Mouse (Mus musculus): ENCODE results near the gene Slc33a1.

Gene Slc33a1

DNA sequence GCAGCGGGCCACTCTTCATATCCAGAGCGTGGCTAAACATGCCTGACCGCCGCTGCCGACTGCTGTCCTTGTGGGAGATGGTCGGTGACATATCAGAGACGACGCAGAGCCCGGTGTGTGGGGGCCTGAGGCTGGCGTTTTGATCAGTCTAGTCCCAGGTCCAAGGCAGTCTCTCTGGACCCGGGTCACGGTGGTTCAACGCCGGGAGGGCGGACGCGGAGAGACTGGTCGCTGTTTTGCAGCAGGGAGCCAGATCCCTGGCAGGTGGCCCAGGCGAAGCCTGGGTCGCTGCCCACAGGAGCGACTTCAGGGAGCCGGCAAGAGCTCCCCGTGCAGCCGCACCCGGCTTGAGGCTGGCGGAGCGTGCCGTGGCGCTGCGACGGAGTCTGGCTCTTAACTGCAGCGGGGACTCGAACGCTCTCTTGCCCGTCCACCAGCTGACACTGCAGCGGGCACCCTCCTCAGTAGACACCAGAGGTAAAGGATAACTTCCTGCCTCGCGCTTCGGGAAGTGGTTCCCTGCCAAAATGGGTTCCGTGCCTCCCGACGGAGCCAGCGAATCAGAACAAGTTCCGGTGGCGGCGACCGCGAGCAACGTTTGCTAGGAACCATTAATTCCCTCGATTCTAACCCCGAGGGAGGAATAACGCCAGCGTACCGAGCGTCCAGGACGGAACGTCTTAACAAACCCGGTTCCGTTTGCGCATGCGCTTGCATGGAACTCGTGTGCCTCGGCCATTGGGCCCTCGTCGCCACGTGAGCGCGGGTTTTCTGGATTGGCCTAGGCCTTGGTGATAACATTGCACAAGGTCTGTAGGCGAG, at the start of gene Slc33a1:
Gene Slc33a1, minus strand, starts transcription at position 669 of the 822 bp plus-strand sequence.
- peak; percentile 98 for DNase-seq (ENCODE audit: low spot score)

GRCm38 (mm10) chr3:63988722-63989440, 24.3 kb upstream of the Slc33a1 start:
- no peak for DNase-seq (ENCODE audit: low spot score)

DNA sequence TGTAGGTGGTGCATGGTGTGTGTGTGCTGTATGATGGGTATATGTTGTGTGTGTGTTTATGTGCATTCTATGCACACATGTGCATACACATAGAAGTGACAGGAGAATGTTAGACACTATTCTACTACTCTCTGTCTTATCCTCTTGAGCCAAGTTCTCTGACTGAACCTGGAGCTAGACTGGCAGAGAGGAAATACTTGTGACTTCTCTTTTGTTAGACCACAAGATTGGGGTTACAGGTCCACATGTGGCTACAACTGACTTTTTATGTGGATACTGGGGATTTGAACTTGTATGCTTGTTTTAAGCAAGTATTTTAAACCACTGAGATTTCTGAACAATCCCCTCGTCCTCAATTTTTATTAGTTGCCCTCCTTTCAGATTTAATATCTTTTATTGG, 22.1 kb upstream of the Slc33a1 start:
- DNase-seq (ENCODE audit: low spot score) = no peak

DNA sequence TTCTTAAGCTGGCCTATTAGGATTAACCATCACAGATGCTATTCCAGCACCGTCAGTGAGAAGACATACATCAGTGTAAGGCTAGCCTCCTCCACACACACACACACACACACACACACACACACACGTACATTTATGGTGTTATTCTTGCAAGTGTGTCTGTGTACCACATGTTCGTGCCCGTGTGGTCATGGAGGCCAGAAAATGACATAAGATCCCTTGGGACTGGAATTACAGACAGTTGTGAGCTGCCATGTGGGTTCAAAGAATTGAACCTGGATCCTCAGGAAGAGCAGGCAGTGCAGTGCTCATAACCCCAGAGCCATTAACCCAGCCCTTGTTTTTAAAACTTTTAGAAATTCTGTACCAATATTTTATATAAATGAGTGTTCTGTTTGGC, 13.3 kb upstream of the Slc33a1 start:
- no peak for DNase-seq (ENCODE audit: low spot score)

GRCm38 (mm10) chr3:63975955-63976908, 11.7 kb upstream of the Slc33a1 start, which contains the start of gene Gmps:
Gene Gmps, plus strand, starts transcription at chr3:63976106.
- DNase-seq (ENCODE audit: low spot score) = peak; percentile 92

DNA sequence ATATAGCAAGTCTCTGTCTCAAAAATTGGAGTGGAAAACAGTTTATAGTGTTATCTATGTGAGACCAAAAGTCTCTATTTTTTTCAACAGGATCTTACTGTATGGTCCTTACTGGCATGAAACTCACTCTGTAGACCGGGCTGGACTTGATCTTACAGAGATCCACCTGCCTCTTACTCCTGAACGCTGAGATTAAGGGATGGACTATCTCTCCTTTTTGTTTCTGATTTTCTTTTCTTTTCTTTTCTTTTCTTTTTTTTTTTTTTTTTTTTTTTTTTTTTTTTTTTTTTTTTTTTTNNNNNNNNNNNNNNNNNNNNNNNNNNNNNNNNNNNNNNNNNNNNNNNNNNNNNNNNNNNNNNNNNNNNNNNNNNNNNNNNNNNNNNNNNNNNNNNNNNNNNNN, 1.4 kb upstream of the Slc33a1 start:
- DNase-seq (ENCODE audit: low spot score) = no peak

DNA sequence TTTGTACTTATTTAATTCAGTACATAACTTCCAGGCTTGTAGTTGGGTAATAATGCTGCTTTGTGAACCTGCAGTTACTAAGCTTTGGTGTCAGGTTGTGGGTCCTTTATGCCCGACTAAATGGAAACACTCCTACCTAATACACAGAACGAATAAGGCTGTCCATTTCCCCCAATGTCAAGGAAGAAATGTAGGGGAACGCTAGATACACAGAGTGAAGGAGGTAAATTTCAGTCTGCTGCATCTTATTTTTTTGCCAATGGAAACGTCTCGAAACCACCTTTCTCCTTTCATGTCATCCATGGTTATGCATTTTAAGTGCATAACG, 318 bp upstream of the Slc33a1 start:
- no peak for DNase-seq (ENCODE audit: low spot score)

DNA sequence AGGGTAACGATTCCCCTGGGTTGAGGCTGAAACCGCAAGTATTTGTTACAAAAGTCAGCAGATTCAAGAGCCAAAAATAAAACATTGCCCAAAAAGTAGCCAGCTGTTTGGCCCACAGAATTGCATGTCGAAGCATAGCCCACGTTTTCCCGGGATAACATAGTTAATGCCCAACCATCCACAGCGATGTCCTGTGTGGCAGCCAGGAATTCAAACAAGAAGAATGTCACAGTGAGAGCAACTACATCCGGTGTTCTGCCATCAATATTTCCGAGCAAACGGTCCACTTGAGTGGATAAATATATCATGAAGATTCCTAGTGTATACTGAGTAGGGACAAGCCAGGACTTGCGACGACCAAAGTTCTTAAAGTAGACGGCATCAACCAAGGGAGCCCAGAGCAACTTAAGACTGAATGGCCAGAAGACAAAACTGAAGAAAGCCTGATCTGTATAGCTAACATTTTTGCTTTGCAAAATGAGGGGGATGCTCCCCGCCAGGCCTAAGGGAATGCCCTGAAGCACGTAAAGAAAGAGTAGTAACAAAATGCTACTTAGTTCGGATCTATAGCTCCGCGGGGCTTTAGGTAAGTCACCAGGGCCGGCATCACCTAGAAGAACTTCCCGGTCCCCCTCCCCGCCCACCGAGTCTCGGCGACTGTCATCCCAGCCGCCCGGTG, 1.0 kb downstream of the Slc33a1 start:
- DNase-seq (ENCODE audit: low spot score) = no peak

GRCm38 (mm10) chr3:63949837-63950236, 14.7 kb downstream of the Slc33a1 start:
- no peak for DNase-seq (ENCODE audit: low spot score)

DNA sequence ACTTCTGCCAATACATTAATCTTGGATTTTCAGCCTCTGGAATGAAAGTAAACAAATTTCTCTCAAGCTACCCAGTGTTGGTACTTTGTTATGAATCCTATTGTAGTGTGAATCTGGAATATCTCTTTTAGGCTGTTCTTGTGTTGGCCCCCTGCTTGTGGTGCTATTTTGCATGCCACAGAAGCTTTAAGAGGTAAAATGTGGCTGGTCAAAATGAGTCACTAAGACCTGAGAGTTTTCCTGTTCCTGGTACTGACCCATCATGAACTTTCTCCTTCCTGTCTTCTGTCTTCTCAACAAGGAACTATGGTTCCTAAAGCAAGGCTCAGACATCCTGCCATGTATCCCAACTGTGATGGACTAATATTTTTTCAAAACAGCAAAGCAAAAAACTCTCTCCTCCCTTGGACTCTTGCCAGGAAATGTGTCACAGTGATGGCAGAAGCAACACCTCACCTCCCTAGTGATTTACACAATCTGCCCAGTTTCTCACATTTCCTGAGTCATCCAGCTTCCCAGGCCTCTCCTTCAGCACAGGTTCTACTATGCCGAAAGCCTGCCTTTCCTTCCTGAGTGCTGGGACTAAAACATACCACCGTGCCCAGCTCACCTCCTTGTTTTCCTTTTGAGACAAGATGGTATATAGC, 23.2 kb downstream of the Slc33a1 start:
- no peak for DNase-seq (ENCODE audit: low spot score)

GRCm38 (mm10) chr3:63938928-63939327, 25.6 kb downstream of the Slc33a1 start:
- no peak for DNase-seq (ENCODE audit: low spot score)

DNA sequence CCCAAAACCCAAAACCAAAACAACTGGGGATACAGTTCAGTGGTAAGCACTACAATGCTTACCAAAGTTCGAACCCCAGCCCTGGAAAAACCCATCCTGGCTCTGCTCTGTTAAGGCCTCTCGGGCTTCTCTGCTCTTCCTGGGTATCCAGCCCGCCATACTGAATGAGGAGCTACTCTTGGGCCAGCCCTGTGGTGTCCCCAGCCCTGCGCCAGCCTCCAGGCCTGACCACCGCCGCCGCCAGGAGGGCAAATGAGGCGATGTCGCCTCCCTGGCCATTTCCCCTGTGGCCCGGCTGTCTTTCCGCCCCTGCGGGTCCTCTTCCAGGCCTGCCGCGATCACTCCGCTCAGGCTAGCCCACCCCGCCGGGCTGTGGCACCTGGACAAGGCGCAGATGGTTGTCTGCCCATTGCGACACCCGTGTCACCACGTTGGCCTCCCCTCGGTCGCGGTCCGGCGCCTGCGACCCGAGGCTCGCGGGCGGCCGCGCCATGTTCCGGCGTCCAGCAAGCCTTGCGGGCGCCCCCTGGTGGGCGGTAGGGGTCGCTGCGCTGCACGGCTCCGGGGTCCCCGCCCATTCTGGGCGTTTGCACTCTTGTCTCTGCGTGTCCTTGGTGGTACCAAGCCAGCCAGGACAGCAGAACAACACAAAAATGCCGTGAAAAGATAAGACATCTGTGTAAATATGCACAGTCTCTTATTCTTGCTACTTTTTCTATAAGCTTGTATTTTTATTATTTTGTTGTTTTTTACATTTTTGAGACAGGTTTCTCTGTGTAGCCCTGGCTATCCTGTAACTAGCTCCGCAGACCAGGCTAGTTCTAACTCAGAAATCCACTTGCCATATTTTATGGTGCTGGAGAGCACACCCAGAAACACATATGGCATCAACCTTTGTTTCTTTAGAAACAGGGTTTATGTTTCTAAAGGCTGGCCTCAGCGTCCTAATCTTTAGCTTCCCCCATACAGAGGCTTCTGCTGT, 35.4 kb downstream of the Slc33a1 start, which contains the start of gene E130311K13Rik:
Gene E130311K13Rik, minus strand, starts transcription at position 595 of the 982 bp plus-strand sequence.
- DNase-seq (ENCODE audit: low spot score) = peak; percentile 87

DNA sequence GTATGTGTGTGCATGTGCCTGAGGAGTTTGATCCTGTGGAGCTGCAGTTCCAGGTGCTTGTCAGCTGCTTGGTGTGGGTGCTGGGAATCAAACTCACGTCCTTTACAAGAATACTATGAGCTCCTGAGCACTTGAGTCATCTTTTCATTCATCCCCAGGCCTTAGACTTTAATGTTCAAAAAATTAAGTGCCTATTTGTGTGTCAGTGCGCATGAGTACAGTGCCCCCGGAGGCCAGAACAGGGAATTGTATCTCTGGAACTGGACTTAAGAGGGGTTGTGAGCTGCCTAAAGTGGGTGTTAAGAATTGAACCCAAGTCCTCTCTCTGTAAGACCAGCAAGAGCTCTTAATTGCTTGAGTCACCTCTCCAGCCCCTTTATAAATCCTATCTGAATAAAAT, 44.9 kb downstream of the Slc33a1 start:
- no peak for DNase-seq (ENCODE audit: low spot score)

- no peak for DNase-seq (ENCODE audit: low spot score)
Measured at GRCm38 (mm10) chr3:63910301-63910700, 54.3 kb downstream of the Slc33a1 start.

DNA sequence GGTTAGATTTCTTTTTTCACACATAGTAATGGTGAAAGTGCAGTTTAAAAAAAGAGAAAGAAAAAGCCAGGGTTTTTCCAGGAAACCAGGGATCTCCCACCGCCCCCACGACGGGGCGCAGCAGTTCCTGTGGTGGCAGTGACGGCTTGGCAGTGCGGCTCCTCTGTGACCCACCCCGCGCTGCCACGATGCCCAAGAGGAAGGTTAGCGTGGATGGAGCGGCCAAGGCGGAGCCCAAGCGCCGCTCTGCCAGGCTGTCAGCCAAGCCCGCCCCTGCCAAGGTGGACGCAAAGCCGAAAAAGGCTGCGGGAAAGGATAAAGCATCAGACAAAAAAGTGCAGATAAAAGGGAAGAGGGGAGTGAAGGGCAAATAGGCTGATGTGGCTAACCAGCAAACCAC, 59.3 kb downstream of the Slc33a1 start:
- DNase-seq (ENCODE audit: low spot score) = no peak

- no peak for DNase-seq (ENCODE audit: low spot score)
Measured at GRCm38 (mm10) chr3:63904157-63904556, 60.4 kb downstream of the Slc33a1 start.

DNA sequence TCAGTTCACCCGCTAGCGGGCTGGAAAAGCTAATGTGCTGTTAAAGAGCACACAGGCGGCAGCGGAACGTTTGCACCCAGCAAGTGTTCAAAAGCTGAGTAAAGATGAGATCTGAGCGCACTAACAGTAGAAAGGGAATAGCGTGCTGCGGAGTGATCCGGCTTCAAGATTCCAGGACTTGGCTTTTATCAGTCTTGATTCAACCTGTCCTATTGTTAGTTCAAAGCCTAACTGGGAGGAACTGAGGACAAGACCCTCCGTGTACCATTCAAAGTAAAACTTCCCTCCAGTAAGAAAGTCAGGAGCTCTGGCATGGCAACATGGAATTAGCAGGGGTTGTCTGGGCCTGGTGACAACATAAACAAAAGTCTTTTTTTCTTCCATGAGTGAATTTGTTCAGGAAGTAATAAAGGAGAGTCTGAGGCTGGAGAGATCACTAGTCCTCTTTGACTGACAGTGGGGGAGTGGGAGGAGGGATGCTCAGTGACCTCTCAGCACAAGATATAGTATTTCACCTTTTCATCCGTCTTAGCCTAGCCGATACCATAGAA, 64.5 kb downstream of the Slc33a1 start:
- no peak for DNase-seq (ENCODE audit: low spot score)

GRCm38 (mm10) chr3:63899309-63899695, 65.3 kb downstream of the Slc33a1 start, which contains the start of gene Plch1:
Gene Plch1, minus strand, starts transcription at chr3:63899472.
- DNase-seq (ENCODE audit: low spot score) = peak; percentile 32

GRCm38 (mm10) chr3:63898581-63899308, 65.8 kb downstream of the Slc33a1 start:
- peak; percentile 75 for DNase-seq (ENCODE audit: low spot score)

Data from testis, postnatal 14 days (tissue).